Mouse (Mus musculus) kidney, adult 2 months (tissue): ENCODE results near the gene Dnajb12.

ENCODE experiments used
- CTCF ChIP-seq: fragments of 200-500 bp; conservative IDR thresholded peaks from 2 replicates; pipeline ENCODE4 v1.5.1; 2011; ENCODE audit warnings: low read depth, mild to moderate bottlenecking, control low read depth, low read length, moderate library complexity, mixed read lengths; ENCODE audit not compliant: insufficient read depth, insufficient read length
- POLR2A ChIP-seq: fragments of 200-500 bp; IDR thresholded peaks from one replicate; pipeline ENCODE4 v1.6.1; 2011; ENCODE audit warnings: low read depth, low read length, control low read depth

GRCm38 (mm10) chr10:59898935-59899334, 19.6 kb downstream of the Dnajb12 start:
- TF ChIP-seq POLR2A (no peak), CTCF (no peak)
